Mouse (Mus musculus) urinary bladder, postnatal 14 days (tissue): ENCODE data around the gene Zzef1.

Experiments used
- DNase-seq: peaks from one replicate; pipeline ENCODE4 v3.0.0; 2021; ENCODE audit warnings: low spot score

The Zzef1 gene

DNA sequence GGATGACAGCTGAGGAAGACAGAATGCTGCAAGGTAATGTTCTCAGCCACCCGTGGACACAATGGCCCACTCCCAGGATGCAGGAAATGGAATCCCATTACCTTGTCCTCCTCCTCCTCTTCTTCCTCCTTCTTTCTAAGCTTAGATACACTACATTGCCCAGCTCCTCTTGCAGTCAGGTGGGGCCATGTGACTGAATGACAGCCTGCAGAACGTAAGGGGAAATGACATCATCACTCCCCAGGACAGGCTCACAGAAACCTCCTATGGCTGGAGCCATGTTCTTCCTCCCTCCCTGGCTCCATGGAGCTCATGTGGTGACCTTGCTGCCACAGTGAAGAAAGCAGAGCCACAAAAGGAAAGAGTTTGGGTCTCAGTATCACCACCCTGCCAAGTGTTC is 161.3 kb downstream of the Zzef1 start:
- no peak for DNase-seq

DNA sequence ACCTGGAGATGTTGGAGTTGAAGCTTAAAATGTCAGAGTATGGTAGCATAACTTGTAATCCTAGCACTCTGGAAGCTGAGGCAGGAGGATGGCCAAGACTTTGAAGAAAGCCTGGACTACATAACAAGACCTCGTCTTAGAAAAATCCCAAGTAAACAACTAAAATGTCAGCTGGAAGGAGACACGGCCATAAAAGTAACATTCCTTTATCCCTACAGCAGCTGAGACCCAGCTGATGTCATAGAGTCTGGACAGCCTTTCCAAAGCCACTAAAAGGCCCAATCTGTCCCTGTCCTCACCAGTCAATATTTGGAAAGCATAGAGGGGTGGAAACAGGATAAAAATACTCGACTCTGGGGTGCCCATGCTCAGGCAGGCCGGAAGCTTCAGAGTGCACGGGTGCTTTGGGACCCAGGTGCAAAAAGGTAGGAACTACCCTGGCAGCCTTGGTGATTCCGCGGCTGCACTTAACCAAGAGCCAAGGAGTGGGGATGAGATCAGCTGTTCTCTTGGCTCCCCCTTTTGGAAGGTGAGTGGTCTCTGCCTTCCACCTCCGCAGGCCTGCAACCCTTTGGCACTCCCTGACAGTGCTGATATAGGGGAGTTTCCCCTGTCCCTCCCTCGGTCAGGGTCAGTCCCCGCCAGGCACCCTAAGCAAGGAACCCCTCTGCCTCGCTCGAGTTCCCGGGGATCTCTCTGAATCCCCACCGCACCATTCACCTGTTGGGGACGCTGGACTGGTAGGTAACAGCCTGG is 164.1 kb downstream of the Zzef1 start:
- DNase-seq: no peak

- no peak for DNase-seq
Observed at GRCm38 (mm10) chr11:72960723-72961071, 164.7 kb downstream of the Zzef1 start.

GRCm38 (mm10) chr11:72961072-72961980 is 165.3 kb downstream of the Zzef1 start, which contains the start of gene Atp2a3:
Gene Atp2a3 (plus strand): TSS chr11:72961169.
- DNase-seq: no peak

- no peak for DNase-seq
Observed at GRCm38 (mm10) chr11:72962378-72962777, 166.4 kb downstream of the Zzef1 start.

- DNase-seq: no peak
Observed at GRCm38 (mm10) chr11:72963058-72963788, 167.2 kb downstream of the Zzef1 start.

DNA sequence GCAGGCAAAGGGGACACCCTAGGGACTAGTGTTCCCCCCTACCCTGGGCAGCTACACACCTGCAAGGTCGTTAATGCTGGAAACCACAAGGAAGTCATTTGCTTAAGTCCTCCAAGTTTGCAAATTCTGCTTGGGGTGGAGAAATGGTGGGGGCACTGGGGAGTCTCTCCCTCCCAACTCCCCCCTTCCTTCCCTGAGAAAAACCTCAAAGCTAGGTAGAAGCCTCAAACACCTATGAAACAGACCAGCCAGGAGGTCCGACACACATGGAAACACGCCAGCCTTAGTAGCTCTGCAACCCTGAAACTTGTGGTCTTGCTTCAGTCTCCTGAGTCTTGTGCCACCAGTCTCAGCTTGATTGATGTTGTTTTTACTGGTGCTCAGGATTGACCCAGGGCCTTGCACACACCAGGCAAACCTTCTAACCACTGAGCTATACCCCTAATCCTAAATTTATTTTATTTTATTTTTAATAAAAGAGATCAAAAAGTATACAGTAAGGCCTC is 167.8 kb downstream of the Zzef1 start:
- no peak for DNase-seq

- no peak for DNase-seq
Observed at GRCm38 (mm10) chr11:72974995-72975503, 179.0 kb downstream of the Zzef1 start.
